Mouse (Mus musculus): ENCODE measurements at regions not wholly inside any gene's neighbourhood (a gene's known extent, or its start where the extent isn't known, plus 50 kb on each side); places are given as distances from the start of the nearest gene placed in this dataset.

DNA sequence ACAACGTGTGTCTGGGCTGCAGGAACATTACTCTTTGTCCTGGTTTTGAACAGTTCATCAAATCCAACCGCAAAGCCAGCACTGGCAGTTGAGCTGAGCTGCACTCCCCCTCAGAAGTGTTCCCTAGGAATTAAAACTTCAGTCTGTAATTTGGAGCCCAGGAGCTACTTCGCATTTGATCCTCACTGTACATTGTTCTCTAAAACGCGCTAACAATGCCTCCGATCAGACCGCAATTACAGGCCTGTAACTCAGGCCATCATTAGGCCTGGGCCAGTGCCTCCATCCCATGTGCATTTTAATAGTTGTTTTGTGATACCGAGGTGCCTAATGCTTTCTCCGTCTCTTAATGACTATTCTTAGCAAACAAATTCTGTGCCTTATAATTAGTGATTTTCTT is 185.6 kb downstream of the Rps15a start:
- no peak overlapping the region for H3K9ac ChIP-seq
- 72% methylated on average over 9 of the region's 9 CpGs for WGBS

DNA sequence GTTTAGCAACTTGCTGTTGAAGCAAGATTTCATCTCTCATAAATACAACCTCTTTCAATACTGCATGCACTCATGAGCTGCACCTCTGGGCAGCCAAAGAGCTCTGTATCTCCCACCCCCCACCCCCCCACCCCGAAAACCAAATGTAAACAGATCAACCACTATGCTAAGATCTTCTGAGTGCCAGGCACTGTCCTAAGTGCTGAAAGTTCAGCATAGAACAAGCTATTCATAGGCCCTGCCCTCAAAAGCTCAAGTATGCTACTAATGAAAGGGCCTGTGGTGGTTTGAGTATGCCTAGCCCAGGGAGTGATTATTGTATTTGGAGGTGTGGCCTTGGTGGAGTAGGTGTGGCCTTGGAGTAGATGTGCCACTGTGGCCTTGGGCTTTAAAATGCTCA is 189.6 kb downstream of the Rps15a start:
- Histone ChIP-seq H3K9ac (no peak overlapping the region), H3K4me2 (no peak overlapping the region), H3K36me3 (no peaks in the 10 kb centered on the region), H3K27ac (no peak overlapping the region), H3K27me3 (no peaks in the 10 kb centered on the region), H3K4me3 (no peak overlapping the region), H3K4me1 (no peaks in the 10 kb centered on the region), H3K9me3 (no peaks in the 10 kb centered on the region)
- ATAC-seq (ENCODE audit: insufficient number of reproducible peaks, insufficient read depth, low FRiP score, low TSS enrichment, low read depth) = no peak
- 25% methylated on average over 1 of the region's 1 CpGs for WGBS

More for the DNA sequence above, 185.6 kb downstream of the Rps15a start:
- no peaks in the 10 kb centered on the region for H3K27me3 ChIP-seq
- no peaks in the 10 kb centered on the region for H3K4me1 ChIP-seq
- no peaks in the 10 kb centered on the region for H3K36me3 ChIP-seq
- no peak for ATAC-seq (ENCODE audit: insufficient number of reproducible peaks, insufficient read depth, low FRiP score, low TSS enrichment, low read depth)
- no peak overlapping the region for H3K27ac ChIP-seq
- H3K9me3 ChIP-seq = no peaks in the 10 kb centered on the region
- no peak overlapping the region for H3K4me3 ChIP-seq
- H3K4me2 ChIP-seq = no peak overlapping the region

DNA sequence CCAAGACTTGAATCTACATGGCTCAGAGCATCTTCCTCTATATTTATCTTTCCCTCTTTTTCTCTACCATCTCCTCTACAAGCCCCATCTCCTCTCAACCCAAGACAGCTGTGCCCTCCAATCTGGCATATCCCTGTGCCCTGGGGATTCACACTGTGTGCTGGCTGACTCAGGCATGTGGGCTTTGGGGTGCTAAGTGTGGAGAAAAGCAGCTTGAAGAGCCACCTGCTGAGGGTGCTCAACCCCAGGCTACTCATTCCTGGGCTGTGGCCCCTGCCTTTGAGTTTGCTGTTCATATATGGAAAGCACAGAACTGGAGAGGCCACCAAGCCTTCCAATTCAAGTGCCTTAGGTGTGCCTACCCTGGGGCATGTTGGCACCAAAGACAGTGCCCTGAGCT is 193.7 kb downstream of the Rps15a start:
- no peaks in the 10 kb centered on the region for H3K36me3 ChIP-seq
- no peak for ATAC-seq (ENCODE audit: insufficient number of reproducible peaks, insufficient read depth, low FRiP score, low TSS enrichment, low read depth)
- H3K9ac ChIP-seq = no peak overlapping the region

DNA sequence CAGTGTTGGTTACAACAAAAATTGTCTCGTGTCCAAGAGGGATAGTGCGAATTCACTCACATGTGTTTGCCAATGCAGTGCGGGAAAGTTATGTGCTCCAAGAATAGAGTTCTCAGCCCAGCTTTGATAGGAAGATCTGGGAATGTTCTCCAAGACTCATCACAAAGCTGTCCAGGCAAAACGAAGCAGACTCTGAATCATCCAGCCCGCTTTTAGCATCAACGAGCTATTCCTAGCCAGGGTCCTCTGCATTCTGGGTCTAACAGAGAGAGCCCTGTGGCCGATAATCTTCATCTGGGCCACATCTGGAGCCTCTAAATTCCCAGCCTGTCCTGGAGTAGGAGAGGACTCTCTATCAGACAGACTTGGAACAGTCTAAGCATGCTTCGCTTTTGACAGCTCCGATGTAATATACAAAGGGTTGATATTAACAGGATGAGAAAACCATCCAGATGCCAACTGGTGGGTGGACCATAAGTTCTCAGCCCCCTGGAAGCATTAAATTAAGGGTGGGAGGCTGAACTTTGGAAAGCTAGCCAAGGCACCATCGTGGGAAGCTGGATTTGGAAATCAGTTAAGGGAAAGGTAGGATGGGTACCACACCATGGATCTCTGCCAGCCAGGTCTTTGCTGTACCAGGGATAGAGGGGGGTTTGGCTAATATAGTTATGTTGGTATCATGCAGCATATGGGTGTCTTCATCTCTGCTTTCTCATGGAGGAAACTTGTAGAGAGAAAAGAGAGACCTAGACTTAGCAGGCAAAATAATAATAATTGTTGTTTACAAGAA is 197.6 kb downstream of the Rps15a start:
- Histone ChIP-seq H3K27me3 (no peaks in the 10 kb centered on the region), H3K9ac (no peak overlapping the region), H3K4me2 (no peak overlapping the region), H3K4me3 (no peak overlapping the region), H3K9me3 (no peaks in the 10 kb centered on the region), H3K27ac (no peak overlapping the region), H3K4me1 (no peaks in the 10 kb centered on the region), H3K36me3 (no peaks in the 10 kb centered on the region)
- 89% methylated on average over 10 of the region's 10 CpGs for WGBS
- no peak for ATAC-seq (ENCODE audit: insufficient number of reproducible peaks, insufficient read depth, low FRiP score, low TSS enrichment, low read depth)

More for the DNA sequence above, 193.7 kb downstream of the Rps15a start:
- Histone ChIP-seq H3K27ac (no peak overlapping the region), H3K9me3 (no peaks in the 10 kb centered on the region), H3K4me2 (no peak overlapping the region), H3K4me1 (no peaks in the 10 kb centered on the region), H3K27me3 (no peaks in the 10 kb centered on the region), H3K4me3 (no peak overlapping the region)

DNA sequence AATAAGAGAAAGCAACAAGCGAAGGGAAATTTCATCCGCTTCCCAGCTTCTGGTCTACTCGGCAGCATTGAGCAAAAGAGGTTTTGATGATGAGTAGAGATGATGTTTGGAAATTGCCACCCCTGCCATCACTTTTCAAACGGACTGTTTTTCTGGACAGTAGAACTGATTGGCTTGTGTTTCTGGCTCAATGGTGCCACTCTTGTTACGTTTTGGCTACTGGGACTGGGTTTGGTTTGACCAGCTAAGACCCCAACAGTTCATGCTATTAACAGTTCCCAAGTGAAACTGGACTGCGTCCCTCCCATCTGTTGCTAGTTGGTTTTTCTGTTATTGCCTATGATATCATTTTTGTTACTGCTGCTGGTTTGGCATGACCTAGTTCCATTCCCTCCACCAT is 199.1 kb downstream of the Rps15a start:
- 91% methylated on average over 6 of the region's 6 CpGs for WGBS
- no peak overlapping the region for H3K27ac ChIP-seq
- no peaks in the 10 kb centered on the region for H3K27me3 ChIP-seq
- H3K4me1 ChIP-seq = no peaks in the 10 kb centered on the region
- no peak for ATAC-seq (ENCODE audit: insufficient number of reproducible peaks, insufficient read depth, low FRiP score, low TSS enrichment, low read depth)
- no peaks in the 10 kb centered on the region for H3K9me3 ChIP-seq
- H3K4me3 ChIP-seq = no peak overlapping the region
- H3K36me3 ChIP-seq = no peaks in the 10 kb centered on the region
- H3K4me2 ChIP-seq = no peak overlapping the region
- no peak overlapping the region for H3K9ac ChIP-seq

DNA sequence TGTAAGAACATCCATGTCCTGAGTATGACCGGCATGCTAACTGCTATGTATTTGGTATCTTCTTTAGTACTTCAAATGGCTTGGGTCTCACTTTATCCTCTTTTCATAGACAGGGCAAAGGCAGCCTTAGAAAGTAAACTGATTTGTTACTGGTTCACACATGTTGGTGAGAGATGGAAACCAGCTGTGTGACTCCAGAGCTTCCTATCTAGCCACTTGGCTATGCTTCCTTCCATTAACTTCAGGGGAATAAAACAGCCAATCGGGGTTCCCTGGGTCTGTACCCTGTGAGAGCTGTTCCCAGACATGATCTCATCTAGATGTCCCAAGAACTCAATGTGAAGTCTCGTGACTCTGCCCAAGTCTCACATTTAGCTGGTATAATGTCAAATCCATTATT is 203.5 kb downstream of the Rps15a start:
- 72% methylated on average over 3 of the region's 3 CpGs for WGBS

DNA sequence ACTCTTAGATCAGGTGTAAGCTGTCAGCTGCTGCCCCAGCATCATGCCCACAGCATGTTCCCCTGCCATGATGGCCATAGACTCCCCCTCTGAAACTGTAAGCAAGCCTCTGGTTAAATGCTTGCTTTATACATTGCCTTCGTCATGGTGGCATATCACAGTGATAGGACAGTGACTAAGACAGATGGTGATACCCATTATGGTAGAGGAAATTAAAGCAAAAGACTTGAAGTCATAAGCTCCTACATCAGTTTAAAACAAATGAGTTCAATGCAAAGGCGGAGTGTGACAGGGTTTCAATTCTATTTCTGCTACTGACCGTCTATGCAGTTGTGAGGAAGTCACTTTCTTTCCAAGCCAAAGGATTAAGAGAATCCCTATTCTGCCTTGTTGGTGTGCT is 204.9 kb downstream of the Rps15a start:
- WGBS = 86% methylated on average over 3 of the region's 3 CpGs
- Histone ChIP-seq H3K27me3 (no peaks in the 10 kb centered on the region), H3K9ac (no peak overlapping the region), H3K27ac (no peak overlapping the region), H3K36me3 (no peaks in the 10 kb centered on the region), H3K4me3 (no peak overlapping the region), H3K4me1 (no peaks in the 10 kb centered on the region), H3K9me3 (no peaks in the 10 kb centered on the region), H3K4me2 (no peak overlapping the region)
- no peak for ATAC-seq (ENCODE audit: insufficient number of reproducible peaks, insufficient read depth, low FRiP score, low TSS enrichment, low read depth)

More for the DNA sequence above, 203.5 kb downstream of the Rps15a start:
- no peaks in the 10 kb centered on the region for H3K4me1 ChIP-seq
- H3K36me3 ChIP-seq = no peaks in the 10 kb centered on the region
- no peak overlapping the region for H3K9ac ChIP-seq
- H3K4me3 ChIP-seq = no peak overlapping the region
- no peak overlapping the region for H3K4me2 ChIP-seq
- no peaks in the 10 kb centered on the region for H3K9me3 ChIP-seq
- no peak overlapping the region for H3K27ac ChIP-seq
- no peaks in the 10 kb centered on the region for H3K27me3 ChIP-seq
- no peak for ATAC-seq (ENCODE audit: insufficient number of reproducible peaks, insufficient read depth, low FRiP score, low TSS enrichment, low read depth)

DNA sequence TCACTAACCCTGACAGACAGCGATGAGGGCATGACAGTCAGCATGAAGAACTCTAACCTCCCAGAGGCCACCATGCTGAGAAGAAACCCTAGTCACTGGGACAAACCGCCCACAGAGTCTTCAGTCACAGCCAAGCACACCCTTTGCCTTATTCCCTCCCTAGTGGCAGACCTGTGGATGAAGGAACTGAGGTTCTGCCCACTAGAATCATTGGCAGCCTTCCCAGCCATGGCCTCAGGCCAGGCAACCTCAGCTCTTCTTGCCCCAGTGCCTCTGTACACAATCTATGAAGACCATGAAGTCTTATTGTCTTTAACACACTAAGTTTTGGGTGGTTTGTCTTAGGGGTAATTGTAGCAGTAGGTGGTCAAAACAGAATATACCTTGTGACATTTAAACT is 219.5 kb downstream of the Rps15a start:
- Histone ChIP-seq H3K27ac (no peak overlapping the region), H3K9me3 (no peaks in the 10 kb centered on the region), H3K9ac (no peak overlapping the region), H3K4me3 (no peak overlapping the region), H3K4me1 (no peaks in the 10 kb centered on the region), H3K36me3 (no peaks in the 10 kb centered on the region), H3K4me2 (no peak overlapping the region), H3K27me3 (no peaks in the 10 kb centered on the region)
- WGBS = 79% methylated on average over 2 of the region's 2 CpGs
- no peak for ATAC-seq (ENCODE audit: insufficient number of reproducible peaks, insufficient read depth, low FRiP score, low TSS enrichment, low read depth)

DNA sequence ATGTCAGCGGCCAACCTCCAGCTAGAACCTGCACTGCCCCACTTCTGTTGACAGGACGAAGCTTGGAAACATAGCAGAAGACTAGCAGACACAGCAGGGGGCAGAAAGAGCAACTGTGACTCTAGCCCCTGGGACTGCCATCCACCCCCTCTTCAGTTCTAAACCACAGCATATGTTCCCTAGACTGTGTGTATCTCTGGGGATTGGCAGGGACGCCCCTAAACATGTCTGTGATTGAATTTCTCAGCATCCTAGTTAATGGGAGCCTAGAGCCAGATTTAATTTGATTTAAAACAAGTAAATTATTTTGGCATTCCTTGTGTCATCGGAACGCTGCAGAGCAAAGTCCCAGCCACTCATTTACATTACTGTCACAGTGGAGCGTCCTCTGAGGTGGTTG is 228.7 kb downstream of the Rps15a start:
- no peaks in the 10 kb centered on the region for H3K36me3 ChIP-seq
- H3K9ac ChIP-seq = no peak overlapping the region
- H3K27ac ChIP-seq = no peak overlapping the region
- peaks cover 4% of the 10 kb centered on the region; the same call in 1 of the 2 replicates for H3K4me1 ChIP-seq
- ATAC-seq (ENCODE audit: insufficient number of reproducible peaks, insufficient read depth, low FRiP score, low TSS enrichment, low read depth) = no peak
- 51% methylated on average over 6 of the region's 6 CpGs for WGBS
- H3K4me2 ChIP-seq = no peak overlapping the region
- H3K4me3 ChIP-seq = no peak overlapping the region
- no peaks in the 10 kb centered on the region for H3K27me3 ChIP-seq
- no peaks in the 10 kb centered on the region for H3K9me3 ChIP-seq

DNA sequence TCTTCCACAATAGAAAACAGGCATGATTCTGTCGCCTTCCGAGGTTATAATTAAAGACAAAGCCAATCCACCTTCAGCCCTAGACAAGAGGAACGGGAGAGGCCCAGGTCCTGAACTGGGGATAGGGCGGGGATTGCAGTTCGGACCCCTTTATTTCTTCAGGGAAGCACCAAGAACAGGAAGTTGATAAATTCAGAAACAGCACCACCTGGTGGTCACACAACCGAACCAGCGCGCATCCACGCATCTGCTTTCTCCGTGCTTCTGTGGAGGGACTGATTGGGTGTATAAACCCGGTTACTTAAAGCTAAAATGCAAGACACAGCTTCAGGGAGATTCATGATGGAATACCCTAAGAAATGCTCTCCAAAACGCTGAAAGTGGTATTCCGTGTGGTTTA is 233.2 kb downstream of the Rps15a start:
- Histone ChIP-seq H3K4me3 (no peak overlapping the region), H3K4me1 (peaks cover 4% of the 10 kb centered on the region; the same call in 1 of the 2 replicates), H3K9ac (no peak overlapping the region), H3K4me2 (peak overlapping the region; percentile 33; the same call in 1 of the 2 replicates), H3K9me3 (no peaks in the 10 kb centered on the region), H3K36me3 (no peaks in the 10 kb centered on the region), H3K27ac (no peak overlapping the region), H3K27me3 (peaks cover 7% of the 10 kb centered on the region; the same call in 1 of the 2 replicates)
- ATAC-seq (ENCODE audit: insufficient number of reproducible peaks, insufficient read depth, low FRiP score, low TSS enrichment, low read depth) = no peak
- 4% methylated on average over 13 of the region's 13 CpGs for WGBS

DNA sequence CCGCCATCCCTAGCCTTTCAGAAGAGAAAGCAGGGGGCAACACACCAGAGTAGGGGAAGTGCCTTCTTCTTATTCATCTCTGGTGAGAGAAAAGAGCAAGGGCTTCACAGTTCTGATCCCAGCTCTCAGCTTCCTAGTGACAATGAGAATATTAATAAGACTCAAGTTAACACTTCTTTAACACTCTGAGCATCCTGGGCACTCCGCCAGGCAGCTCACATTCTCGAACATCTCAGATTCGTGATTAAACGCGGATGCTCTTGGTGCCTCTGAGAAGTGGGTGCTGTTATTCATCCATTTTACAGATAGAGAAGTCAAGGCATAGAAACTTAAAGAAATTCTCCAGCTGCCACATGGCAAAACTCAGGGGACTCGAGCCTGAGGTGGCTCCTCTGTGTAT is 237.1 kb downstream of the Rps15a start:
- no peaks in the 10 kb centered on the region for H3K36me3 ChIP-seq
- ATAC-seq (ENCODE audit: insufficient number of reproducible peaks, insufficient read depth, low FRiP score, low TSS enrichment, low read depth) = no peak
- H3K9ac ChIP-seq = no peak overlapping the region
- no peak overlapping the region for H3K4me2 ChIP-seq
- no peaks in the 10 kb centered on the region for H3K9me3 ChIP-seq
- no peak overlapping the region for H3K27ac ChIP-seq
- WGBS = 81% methylated on average over 7 of the region's 7 CpGs
- H3K4me1 ChIP-seq = peaks cover 4% of the 10 kb centered on the region; the same call in 1 of the 2 replicates
- no peak overlapping the region for H3K4me3 ChIP-seq
- H3K27me3 ChIP-seq = peaks cover 7% of the 10 kb centered on the region; the same call in 1 of the 2 replicates

DNA sequence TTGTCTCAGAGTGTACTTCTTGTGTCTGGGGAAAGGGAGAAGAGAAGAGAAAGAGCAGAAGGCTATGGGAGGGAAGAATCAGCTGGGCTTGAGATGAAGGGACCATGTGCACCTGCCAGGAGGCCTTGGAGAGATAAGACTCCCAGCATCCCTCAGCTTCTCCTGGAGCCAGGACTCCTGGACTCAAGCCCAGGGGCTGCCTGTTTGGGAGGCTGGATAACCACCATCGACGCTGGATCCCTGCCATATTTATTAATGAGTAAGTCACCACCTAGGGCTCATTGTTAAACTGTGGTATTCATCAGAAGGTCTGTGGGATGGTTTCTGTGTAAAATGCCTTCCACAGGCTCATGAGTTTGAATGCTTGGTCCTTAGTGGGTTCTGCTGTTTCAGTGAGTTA is 240.7 kb downstream of the Rps15a start:
- no peaks in the 10 kb centered on the region for H3K9me3 ChIP-seq
- 86% methylated on average over 2 of the region's 2 CpGs for WGBS
- H3K36me3 ChIP-seq = no peaks in the 10 kb centered on the region
- ATAC-seq (ENCODE audit: insufficient number of reproducible peaks, insufficient read depth, low FRiP score, low TSS enrichment, low read depth) = no peak
- no peaks in the 10 kb centered on the region for H3K27me3 ChIP-seq
- no peak overlapping the region for H3K4me2 ChIP-seq
- no peaks in the 10 kb centered on the region for H3K4me1 ChIP-seq
- H3K27ac ChIP-seq = no peak overlapping the region
- H3K4me3 ChIP-seq = no peak overlapping the region
- no peak overlapping the region for H3K9ac ChIP-seq

All from embryonic facial prominence, embryonic 13.5 days (tissue).